Mouse (Mus musculus): ENCODE results near the gene Aldh1a2. TPM values are rescaled to one million over a fixed set of nuclear protein-coding genes. Genes with fewer than 3 reads are reported as not detected.

Aldh1a2 gene
- polyA plus RNA-seq, 1 experiment from 2014 or later: 33.3 TPM

GRCm38 (mm10) chr9:71220401-71220800 lies 4.8 kb downstream of the Aldh1a2 start:
- 37% methylated on average over 2 of the region's 2 CpGs for WGBS
- H3K36me3 ChIP-seq: no peaks in the 10 kb centered on the region
- H3K9me3 ChIP-seq: no peaks in the 10 kb centered on the region
- H3K27me3 ChIP-seq (ENCODE audit: insufficient read depth, poor library complexity, severe bottlenecking): peaks cover 46% of the 10 kb centered on the region
- H3K4me1 ChIP-seq: peaks cover 12% of the 10 kb centered on the region
- no peak overlapping the region for H3K27ac ChIP-seq
- H3K4me3 ChIP-seq: no peak overlapping the region
- no peak for DNase-seq (ENCODE audit: low spot score)

DNA sequence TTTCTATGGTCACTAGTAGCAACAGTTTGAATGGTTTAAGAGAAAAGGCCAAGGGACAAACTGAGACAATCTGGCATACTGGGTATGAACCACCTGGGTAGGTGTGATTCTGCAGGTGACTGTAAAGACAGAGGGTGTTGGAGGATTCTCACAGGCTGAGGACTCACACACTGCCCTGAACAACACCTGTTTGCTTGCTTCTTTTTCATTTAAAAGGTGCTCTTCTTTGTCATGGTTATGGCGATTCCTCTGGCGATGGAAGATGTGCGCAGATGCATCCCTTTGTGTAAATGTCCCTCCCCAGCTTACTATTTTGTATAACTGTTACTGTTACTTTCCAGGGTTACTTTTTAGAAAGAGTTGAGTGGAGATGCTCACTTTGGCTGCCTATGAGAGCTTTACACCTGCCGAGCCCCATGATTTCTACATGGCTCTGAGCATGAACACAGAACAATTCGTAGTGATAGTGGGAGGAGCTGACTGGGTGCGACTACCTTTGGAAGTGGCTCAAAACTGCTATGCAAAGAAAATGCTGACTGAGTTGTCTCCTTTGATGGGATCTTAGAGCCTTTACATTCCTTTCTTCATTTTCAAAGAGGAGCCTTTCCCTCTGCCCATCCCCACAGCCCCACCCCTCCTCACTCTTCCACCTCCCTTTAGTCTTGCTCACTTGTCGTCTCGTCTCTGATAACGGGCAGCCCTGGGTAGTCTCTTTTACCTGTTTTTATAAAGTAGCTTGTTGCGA lies 11.8 kb downstream of the Aldh1a2 start:
- H3K4me1 ChIP-seq: peaks cover 8% of the 10 kb centered on the region; the same call in 1 of the 2 replicates
- H3K36me3 ChIP-seq: no peaks in the 10 kb centered on the region
- DNase-seq (ENCODE audit: low spot score): no peak
- H3K27ac ChIP-seq: no peak overlapping the region
- no peak overlapping the region for H3K4me3 ChIP-seq
- H3K9me3 ChIP-seq: no peaks in the 10 kb centered on the region
- WGBS: 39% methylated on average over 10 of the region's 10 CpGs
- H3K27me3 ChIP-seq (ENCODE audit: insufficient read depth, poor library complexity, severe bottlenecking): peaks cover 9% of the 10 kb centered on the region; the same call in 1 of the 2 replicates

GRCm38 (mm10) chr9:71230011-71230410 lies 14.4 kb downstream of the Aldh1a2 start:
- Histone ChIP-seq H3K4me1 (peaks cover 8% of the 10 kb centered on the region; the same call in 1 of the 2 replicates), H3K36me3 (no peaks in the 10 kb centered on the region), H3K9me3 (no peaks in the 10 kb centered on the region), H3K4me3 (no peak overlapping the region), H3K27me3 (ENCODE audit: insufficient read depth, poor library complexity, severe bottlenecking) (peaks cover 9% of the 10 kb centered on the region; the same call in 1 of the 2 replicates), H3K27ac (no peak overlapping the region)
- WGBS: 4% methylated on average over 6 of the region's 6 CpGs
- DNase-seq (ENCODE audit: low spot score): no peak

- no peaks in the 10 kb centered on the region for H3K9me3 ChIP-seq
- H3K4me3 ChIP-seq: no peak overlapping the region
- H3K4me1 ChIP-seq: no peaks in the 10 kb centered on the region
- no peak for DNase-seq (ENCODE audit: low spot score)
- H3K27me3 ChIP-seq (ENCODE audit: insufficient read depth, poor library complexity, severe bottlenecking): no peaks in the 10 kb centered on the region
- H3K36me3 ChIP-seq: no peaks in the 10 kb centered on the region
- H3K27ac ChIP-seq: no peak overlapping the region
- WGBS: 74% methylated on average over 1 of the region's 1 CpGs
Measured at GRCm38 (mm10) chr9:71236540-71236939, 21.0 kb downstream of the Aldh1a2 start.

- DNase-seq (ENCODE audit: low spot score): no peak
- Histone ChIP-seq H3K36me3 (no peaks in the 10 kb centered on the region), H3K4me1 (no peaks in the 10 kb centered on the region), H3K9me3 (no peaks in the 10 kb centered on the region), H3K27ac (no peak overlapping the region), H3K27me3 (ENCODE audit: insufficient read depth, poor library complexity, severe bottlenecking) (no peaks in the 10 kb centered on the region), H3K4me3 (no peak overlapping the region)
- WGBS: 71% methylated on average over 2 of the region's 2 CpGs
Measured at GRCm38 (mm10) chr9:71239926-71240325, 24.3 kb downstream of the Aldh1a2 start.

- 75% methylated on average over 10 of the region's 10 CpGs for WGBS
- no peaks in the 10 kb centered on the region for H3K27me3 ChIP-seq (ENCODE audit: insufficient read depth, poor library complexity, severe bottlenecking)
- H3K36me3 ChIP-seq: no peaks in the 10 kb centered on the region
- H3K27ac ChIP-seq: no peak overlapping the region
- no peaks in the 10 kb centered on the region for H3K9me3 ChIP-seq
- no peaks in the 10 kb centered on the region for H3K4me1 ChIP-seq
- no peak overlapping the region for H3K4me3 ChIP-seq
- no peak for DNase-seq (ENCODE audit: low spot score)
Measured at GRCm38 (mm10) chr9:71241515-71242411, 26.2 kb downstream of the Aldh1a2 start.

- no peak overlapping the region for H3K27ac ChIP-seq
- no peak for DNase-seq (ENCODE audit: low spot score)
- no peaks in the 10 kb centered on the region for H3K27me3 ChIP-seq (ENCODE audit: insufficient read depth, poor library complexity, severe bottlenecking)
- no peak overlapping the region for H3K4me3 ChIP-seq
- no peaks in the 10 kb centered on the region for H3K36me3 ChIP-seq
- 87% methylated on average over 5 of the region's 5 CpGs for WGBS
- no peaks in the 10 kb centered on the region for H3K4me1 ChIP-seq
- no peaks in the 10 kb centered on the region for H3K9me3 ChIP-seq
Measured at GRCm38 (mm10) chr9:71242412-71242781, 26.8 kb downstream of the Aldh1a2 start.

- Histone ChIP-seq H3K36me3 (no peaks in the 10 kb centered on the region), H3K9me3 (no peaks in the 10 kb centered on the region), H3K4me1 (no peaks in the 10 kb centered on the region), H3K27me3 (ENCODE audit: insufficient read depth, poor library complexity, severe bottlenecking) (no peaks in the 10 kb centered on the region), H3K27ac (no peak overlapping the region), H3K4me3 (no peak overlapping the region)
- no peak for DNase-seq (ENCODE audit: low spot score)
- 83% methylated on average over 2 of the region's 2 CpGs for WGBS
Measured at GRCm38 (mm10) chr9:71254380-71254779, 38.8 kb downstream of the Aldh1a2 start.

DNA sequence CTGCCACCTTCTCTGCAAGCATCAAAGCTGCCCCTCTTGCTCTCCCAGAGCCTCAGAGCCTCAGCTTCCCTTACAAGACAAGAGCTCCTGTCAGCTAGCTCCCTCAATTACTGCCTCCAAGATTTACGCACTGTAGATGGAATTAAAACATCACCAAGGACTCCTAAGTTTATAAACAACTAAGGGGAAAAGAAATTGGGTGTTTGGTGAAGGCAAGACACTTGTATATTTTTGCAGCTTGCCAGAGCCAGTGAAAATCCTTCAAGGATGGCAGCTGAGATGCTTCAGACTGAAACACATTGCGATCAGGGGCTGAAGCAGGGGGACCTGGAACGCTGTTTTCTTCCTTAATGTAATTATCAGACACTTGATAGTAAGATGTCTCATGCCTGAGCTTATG lies 47.1 kb downstream of the Aldh1a2 start:
- Histone ChIP-seq H3K9me3 (no peaks in the 10 kb centered on the region), H3K4me1 (peaks cover 17% of the 10 kb centered on the region), H3K4me3 (no peak overlapping the region), H3K27me3 (ENCODE audit: insufficient read depth, poor library complexity, severe bottlenecking) (no peaks in the 10 kb centered on the region), H3K36me3 (no peaks in the 10 kb centered on the region), H3K27ac (no peak overlapping the region)
- no peak for DNase-seq (ENCODE audit: low spot score)
- WGBS: 52% methylated on average over 3 of the region's 3 CpGs

- Histone ChIP-seq H3K4me1 (no peaks in the 10 kb centered on the region), H3K4me3 (no peak overlapping the region), H3K27ac (no peak overlapping the region), H3K36me3 (no peaks in the 10 kb centered on the region), H3K9me3 (no peaks in the 10 kb centered on the region), H3K27me3 (ENCODE audit: insufficient read depth, poor library complexity, severe bottlenecking) (no peaks in the 10 kb centered on the region)
- WGBS: 82% methylated on average over 5 of the region's 5 CpGs
- no peak for DNase-seq (ENCODE audit: low spot score)
Measured at GRCm38 (mm10) chr9:71269711-71270110, 54.1 kb downstream of the Aldh1a2 start.

- H3K27ac ChIP-seq: no peak overlapping the region
- H3K4me3 ChIP-seq: no peak overlapping the region
- H3K9me3 ChIP-seq: no peaks in the 10 kb centered on the region
- no peaks in the 10 kb centered on the region for H3K36me3 ChIP-seq
- DNase-seq (ENCODE audit: low spot score): no peak
- WGBS: 75% methylated on average over 3 of the region's 3 CpGs
- H3K27me3 ChIP-seq (ENCODE audit: insufficient read depth, poor library complexity, severe bottlenecking): no peaks in the 10 kb centered on the region
- no peaks in the 10 kb centered on the region for H3K4me1 ChIP-seq
Measured at GRCm38 (mm10) chr9:71270205-71270604, 54.6 kb downstream of the Aldh1a2 start.

GRCm38 (mm10) chr9:71276149-71276721 lies 60.6 kb downstream of the Aldh1a2 start:
- no peak for DNase-seq (ENCODE audit: low spot score)
- H3K4me3 ChIP-seq: no peak overlapping the region
- H3K27me3 ChIP-seq (ENCODE audit: insufficient read depth, poor library complexity, severe bottlenecking): no peaks in the 10 kb centered on the region
- WGBS: 48% methylated on average over 14 of the region's 14 CpGs
- H3K4me1 ChIP-seq: no peaks in the 10 kb centered on the region
- H3K36me3 ChIP-seq: no peaks in the 10 kb centered on the region
- 0 out of 2 replicates have a peak overlapping the region, but pooled peaks have one; percentile 25 for H3K27ac ChIP-seq
- H3K9me3 ChIP-seq: no peaks in the 10 kb centered on the region

DNA sequence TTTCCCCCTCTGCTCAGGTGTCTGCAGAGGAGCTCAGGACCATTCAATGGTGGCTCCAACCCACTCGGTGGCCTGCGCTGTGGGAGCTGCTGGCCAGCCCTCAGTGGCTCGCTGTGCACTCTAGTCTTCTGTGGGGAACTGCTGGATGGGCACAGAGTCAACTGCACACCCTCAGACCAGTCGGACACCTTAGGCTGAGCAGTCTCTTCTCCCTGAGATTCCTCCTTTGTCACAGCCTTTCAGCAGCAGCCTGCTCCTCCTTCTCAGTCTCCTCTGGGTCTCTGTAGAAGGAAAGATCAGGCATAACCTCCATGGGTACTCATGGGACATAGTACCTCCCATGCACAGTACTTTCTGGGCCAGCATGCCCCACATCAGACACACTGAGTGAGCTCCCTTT lies 63.2 kb downstream of the Aldh1a2 start:
- peak; percentile 54 for DNase-seq (ENCODE audit: low spot score)
- Histone ChIP-seq H3K9me3 (no peaks in the 10 kb centered on the region), H3K36me3 (no peaks in the 10 kb centered on the region), H3K4me1 (no peaks in the 10 kb centered on the region), H3K27me3 (ENCODE audit: insufficient read depth, poor library complexity, severe bottlenecking) (no peaks in the 10 kb centered on the region), H3K4me3 (no peak overlapping the region), H3K27ac (no peak overlapping the region)
- 87% methylated on average over 4 of the region's 4 CpGs for WGBS
